In genomic region chr7:45833924-45834323, GRCm38 (mm10) we compare ENCODE assay signal across 9 mouse cellular contexts. TPM values are rescaled to one million over a fixed set of nuclear protein-coding genes. Genes with fewer than 3 reads are reported as not detected.
A peak's percentile ranks its signal among the peaks of the same experiment; 100 is the strongest.
DNase-seq lines count a peak whose midpoint lies in the region; ATAC-seq and TF ChIP-seq lines count a peak whose summit lies in the region.
"Had no signal": no experiment of that assay in that cellular context is flagged by ENCODE, and none has a peak within 500 bp of the region (broad histone marks: within the 10 kb centered on the region; RNA-seq: fewer than 3 reads in every experiment).

No protein-coding gene starts in this region.

- no peaks in the 10 kb centered on the region for H3K9me3 ChIP-seq in heart, postnatal 0 days (replicated peaks; ENCODE audit: control insufficient read depth, low read length)
- H3K9me3 ChIP-seq in embryonic facial prominence, embryonic 13.5 days: no peaks in the 10 kb centered on the region
- H3K9me3 ChIP-seq in intestine, embryonic 15.5 days: no peaks in the 10 kb centered on the region

- H3K27ac ChIP-seq in heart, postnatal 0 days (ENCODE audit: low read depth): no peak overlapping the region
- H3K27ac ChIP-seq in embryonic facial prominence, embryonic 13.5 days: no peak overlapping the region
- no peak overlapping the region for H3K27ac ChIP-seq in intestine, embryonic 15.5 days

- H3K36me3 ChIP-seq in heart, postnatal 0 days (replicated peaks; ENCODE audit: control insufficient read depth, insufficient read depth, low read length): peaks cover 2% of the 10 kb centered on the region; the same call in 1 of the 2 replicates
- H3K36me3 ChIP-seq in embryonic facial prominence, embryonic 13.5 days: peaks cover 4% of the 10 kb centered on the region
- no peaks in the 10 kb centered on the region for H3K36me3 ChIP-seq in intestine, embryonic 15.5 days

- ATAC-seq in heart, postnatal 0 days (ENCODE audit: insufficient read depth, low read depth): no peak
- ATAC-seq in embryonic facial prominence, embryonic 13.5 days (ENCODE audit: insufficient number of reproducible peaks, insufficient read depth, low FRiP score, low TSS enrichment, low read depth): no peak
- no peak for ATAC-seq in intestine, embryonic 15.5 days

- DNase-seq in heart, postnatal 0 days (ENCODE audit: low spot score): no peak
- DNase-seq in heart, adult 9 months (ENCODE audit: low spot score in 2 of 2): no peak
- peak; percentile 41 for DNase-seq in neural tube, embryonic 10.5 days (ENCODE audit: extremely low spot score, low spot score)
- no peak for DNase-seq in B cell, adult 2 months
- no peak for DNase-seq in layer of hippocampus, adult 9-11 months
- no peak for DNase-seq in ovary, postnatal 10 days (ENCODE audit: low spot score)

- H3K4me3 ChIP-seq in heart, postnatal 0 days (ENCODE audit: low read depth, low read length): peak overlapping the region; percentile 36
- peak overlapping the region; percentile 46 for H3K4me3 ChIP-seq in embryonic facial prominence, embryonic 13.5 days
- peak overlapping the region; percentile 46 for H3K4me3 ChIP-seq in intestine, embryonic 15.5 days (replicated peaks)

- TF ChIP-seq EP300 in heart, postnatal 0 days (IDR thresholded peaks at IDR 0.05; ENCODE audit: low read depth): no peak

- no peak for TF ChIP-seq CTCF in heart, postnatal 0 days (IDR thresholded peaks at IDR 0.05; ENCODE audit: low read depth)

- peak overlapping the region; percentile 54 for H3K4me2 ChIP-seq in heart, postnatal 0 days (ENCODE audit: low read depth, low read length)
- H3K4me2 ChIP-seq in embryonic facial prominence, embryonic 13.5 days: peak overlapping the region; percentile 61
- H3K4me2 ChIP-seq in intestine, embryonic 15.5 days (replicated peaks): peak overlapping the region; percentile 80

- peaks cover 50% of the 10 kb centered on the region for H3K27me3 ChIP-seq in heart, postnatal 0 days (ENCODE audit: control insufficient read depth, insufficient read depth, low read length)
- peaks cover 72% of the 10 kb centered on the region for H3K27me3 ChIP-seq in embryonic facial prominence, embryonic 13.5 days
- peaks cover 45% of the 10 kb centered on the region for H3K27me3 ChIP-seq in intestine, embryonic 15.5 days (replicated peaks)

- WGBS in heart, postnatal 0 days: 5% methylated on average over 28 of the region's 31 CpGs
- WGBS in embryonic facial prominence, embryonic 13.5 days: 3% methylated on average over 27 of the region's 31 CpGs
- WGBS in intestine, embryonic 15.5 days: 6% methylated on average over 25 of the region's 31 CpGs

- H3K9ac ChIP-seq in heart, postnatal 0 days (replicated peaks; ENCODE audit: low read depth, low read length): no peak overlapping the region
- peak overlapping the region; percentile 67 for H3K9ac ChIP-seq in embryonic facial prominence, embryonic 13.5 days
- H3K9ac ChIP-seq in intestine, embryonic 15.5 days: peak overlapping the region; percentile 44; the same call in 1 of the 2 replicates

- H3K4me1 ChIP-seq in heart, postnatal 0 days (ENCODE audit: control insufficient read depth, insufficient read depth): peaks cover 8% of the 10 kb centered on the region
- peaks cover 26% of the 10 kb centered on the region for H3K4me1 ChIP-seq in embryonic facial prominence, embryonic 13.5 days
- peaks cover 26% of the 10 kb centered on the region for H3K4me1 ChIP-seq in intestine, embryonic 15.5 days (replicated peaks)

RNA-seq across cellular contexts. Expression of gene Grwd1, which starts 3.2 kb away (rescaled TPM):
- total RNA-seq in heart, postnatal 0 days (2014; rRNA removed; ENCODE audit: low replicate concordance): 26.7 and 28.8 TPM in 2 replicates
- 19.3 and 22.7 TPM in 2 replicates for polyA plus RNA-seq in heart, postnatal 0 days (2015; fragmentation: Nextera tagmentation; extraction: Ambion mirVana)
- polyA plus RNA-seq in embryonic facial prominence, embryonic 13.5 days (2015; fragmentation: Nextera tagmentation; extraction: Ambion mirVana): 62.7 and 74.0 TPM in 2 replicates
- 67.1 and 71.3 TPM in 2 replicates for polyA plus RNA-seq in intestine, embryonic 15.5 days (2015; fragmentation: Nextera tagmentation; extraction: Ambion mirVana)

RNA-seq across cellular contexts. Expression of gene Kcnj14, which starts 9.3 kb away (rescaled TPM):
- total RNA-seq in heart, postnatal 0 days (2014; rRNA removed; ENCODE audit: low replicate concordance): 0.35 TPM in 1 of 2 replicates, not detected in the other
- polyA plus RNA-seq in heart, postnatal 0 days (2015; fragmentation: Nextera tagmentation; extraction: Ambion mirVana): 0.26 and 0.29 TPM in 2 replicates
- polyA plus RNA-seq in embryonic facial prominence, embryonic 13.5 days (2015; fragmentation: Nextera tagmentation; extraction: Ambion mirVana): 2.2 TPM in 2 replicates
- 0.88 and 1.0 TPM in 2 replicates for polyA plus RNA-seq in intestine, embryonic 15.5 days (2015; fragmentation: Nextera tagmentation; extraction: Ambion mirVana)
- total RNA-seq: megakaryocyte-erythroid progenitor cell, adult 5-6 weeks had no signal

RNA-seq across cellular contexts. Expression of gene Cyth2, which starts 19.5 kb away (rescaled TPM):
- total RNA-seq in heart, postnatal 0 days (2014; rRNA removed; ENCODE audit: low replicate concordance): 99.9 and 102 TPM in 2 replicates
- polyA plus RNA-seq in heart, postnatal 0 days (2015; fragmentation: Nextera tagmentation; extraction: Ambion mirVana): 86.5 and 90.0 TPM in 2 replicates
- 133 and 138 TPM in 2 replicates for polyA plus RNA-seq in embryonic facial prominence, embryonic 13.5 days (2015; fragmentation: Nextera tagmentation; extraction: Ambion mirVana)
- 89.0 and 92.0 TPM in 2 replicates for polyA plus RNA-seq in intestine, embryonic 15.5 days (2015; fragmentation: Nextera tagmentation; extraction: Ambion mirVana)

RNA-seq across cellular contexts. Expression of gene Kdelr1, which starts 38.6 kb away (rescaled TPM):
- total RNA-seq in heart, postnatal 0 days (2014; rRNA removed; ENCODE audit: low replicate concordance): 279 and 304 TPM in 2 replicates
- 58.5 and 62.4 TPM in 2 replicates for polyA plus RNA-seq in heart, postnatal 0 days (2015; fragmentation: Nextera tagmentation; extraction: Ambion mirVana)
- 62.6 and 74.4 TPM in 2 replicates for polyA plus RNA-seq in embryonic facial prominence, embryonic 13.5 days (2015; fragmentation: Nextera tagmentation; extraction: Ambion mirVana)
- polyA plus RNA-seq in intestine, embryonic 15.5 days (2015; fragmentation: Nextera tagmentation; extraction: Ambion mirVana): 70.8 and 74.5 TPM in 2 replicates

RNA-seq across cellular contexts. Expression of gene Grin2d, which starts 44.3 kb away (rescaled TPM):
- 1.0 and 3.1 TPM in 2 replicates for total RNA-seq in heart, postnatal 0 days (2014; rRNA removed; ENCODE audit: low replicate concordance)
- 0.12 and 0.16 TPM in 2 replicates for polyA plus RNA-seq in heart, postnatal 0 days (2015; fragmentation: Nextera tagmentation; extraction: Ambion mirVana)
- 0.56 and 0.72 TPM in 2 replicates for polyA plus RNA-seq in embryonic facial prominence, embryonic 13.5 days (2015; fragmentation: Nextera tagmentation; extraction: Ambion mirVana)
- polyA plus RNA-seq in intestine, embryonic 15.5 days (2015; fragmentation: Nextera tagmentation; extraction: Ambion mirVana): 0.49 and 0.51 TPM in 2 replicates
